Mouse (Mus musculus): Measurements from ENCODE around the gene Slc22a4. TPM values are rescaled to one million over a fixed set of nuclear protein-coding genes. Genes with fewer than 3 reads are reported as not detected.
"Not testable (repeated sequence)": the region's sequence is repeated elsewhere in the genome, so short reads cannot be mapped to it uniquely, and the experiment has no call there.

Gene Slc22a4
- polyA plus RNA-seq, 1 experiment: 4.0 TPM

DNA sequence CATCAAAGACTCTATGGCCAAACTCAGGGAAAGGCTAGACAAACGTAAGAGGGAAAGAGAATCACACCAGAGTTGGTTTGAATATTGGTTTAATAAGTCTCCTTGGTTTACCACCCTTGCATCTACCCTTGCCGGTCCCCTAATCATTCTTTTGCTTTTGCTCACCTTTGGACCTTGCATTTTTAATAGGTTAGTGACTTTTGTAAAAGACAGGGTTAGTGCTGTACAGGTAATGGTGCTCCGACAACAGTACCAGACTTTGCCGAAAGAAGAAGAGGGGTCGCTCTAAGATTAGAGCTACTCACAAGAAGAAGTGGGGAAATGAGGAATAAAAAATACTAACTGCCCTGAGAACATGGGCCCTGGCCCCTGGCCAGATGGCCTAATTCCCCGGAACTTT lies 12.8 kb upstream of the Slc22a4 start:
- Histone ChIP-seq H3K79me3 (ENCODE audit: low read depth) (no peaks in the 10 kb centered on the region), H3K36me3 (ENCODE audit: control insufficient read depth, insufficient read depth) (no peaks in the 10 kb centered on the region), H3K4me3 (ENCODE audit: insufficient read depth, poor library complexity, severe bottlenecking) (no peak overlapping the region), H3K79me2 (ENCODE audit: control insufficient read depth, insufficient read depth) (no peaks in the 10 kb centered on the region), H3K27me3 (ENCODE audit: control insufficient read depth, insufficient read depth, insufficient read length) (no peaks in the 10 kb centered on the region), H3ac (ENCODE audit: control insufficient read depth, insufficient read length, low read depth) (no peak overlapping the region)
- TF ChIP-seq CEBPB (IDR thresholded peaks at IDR 0.05; ENCODE audit: low read depth): no peak
- TF ChIP-seq USF1 (IDR thresholded peaks at IDR 0.05; ENCODE audit: low read depth): no peak
- no peak for TF ChIP-seq MAX (IDR thresholded peaks at IDR 0.05)
- TF ChIP-seq MYOG (IDR thresholded peaks at IDR 0.05; ENCODE audit: control insufficient read depth, extremely low read depth, insufficient read length): no peak
- no peak for TF ChIP-seq CTCF (IDR thresholded peaks at IDR 0.05; ENCODE audit: control insufficient read depth, insufficient read depth, insufficient read length)
- no peak for TF ChIP-seq MYOD1 (IDR thresholded peaks at IDR 0.05; ENCODE audit: control insufficient read depth, insufficient read length, low read depth)
- TF ChIP-seq FOSL1 (IDR thresholded peaks at IDR 0.05; ENCODE audit: insufficient read depth, low read length, poor library complexity, severe bottlenecking): no peak

DNA sequence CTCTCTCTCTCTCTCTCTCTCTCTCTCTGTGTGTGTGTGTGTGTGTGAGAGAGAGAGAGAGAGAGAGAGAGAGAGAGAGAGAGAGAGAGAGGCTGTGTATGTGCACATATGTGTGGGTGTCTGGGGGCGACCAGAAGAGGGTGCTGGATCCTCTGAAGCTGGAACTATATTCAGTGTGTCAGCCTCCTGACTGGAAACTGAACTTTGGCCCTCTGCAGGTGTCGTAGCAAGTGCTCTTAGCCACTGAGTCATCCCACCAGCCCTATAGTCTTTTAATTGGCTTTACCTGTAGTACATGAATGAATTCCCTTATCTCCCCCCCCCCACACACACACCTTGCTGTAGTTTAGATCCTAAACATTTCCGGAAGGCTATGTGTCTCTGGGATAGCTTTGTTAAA lies 5.0 kb upstream of the Slc22a4 start:
- not testable (repeated sequence) for H3K36me3 ChIP-seq (ENCODE audit: control insufficient read depth, insufficient read depth); H3K4me3 ChIP-seq (ENCODE audit: insufficient read depth, poor library complexity, severe bottlenecking); H3K79me3 ChIP-seq (ENCODE audit: low read depth); H3K27me3 ChIP-seq (ENCODE audit: control insufficient read depth, insufficient read depth, insufficient read length); H3ac ChIP-seq (ENCODE audit: control insufficient read depth, insufficient read length, low read depth)
- H3K79me2 ChIP-seq (ENCODE audit: control insufficient read depth, insufficient read depth): peaks cover 19% of the 10 kb centered on the region

DNA sequence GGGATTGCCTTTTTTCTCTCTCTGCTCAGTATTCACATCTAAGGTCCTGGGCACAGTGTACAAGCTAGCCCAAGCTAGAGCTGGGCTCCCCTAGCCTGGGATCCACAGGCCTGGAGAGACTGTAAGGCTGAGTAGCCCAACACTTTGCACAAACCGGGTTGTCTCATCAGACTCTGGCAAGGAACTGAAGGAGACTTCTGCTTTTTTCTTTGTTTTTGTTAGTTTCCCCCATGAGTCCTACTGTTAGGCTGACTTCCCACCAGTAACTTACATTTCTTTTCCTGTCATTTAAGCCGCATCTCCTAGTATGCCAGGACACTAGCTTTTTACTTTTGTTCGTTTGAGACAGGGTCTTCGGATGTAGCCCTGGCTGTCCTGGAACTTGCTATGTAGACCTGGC lies 1.1 kb upstream of the Slc22a4 start:
- H3K36me3 ChIP-seq (ENCODE audit: control insufficient read depth, insufficient read depth): no peaks in the 10 kb centered on the region
- H3K79me3 ChIP-seq (ENCODE audit: low read depth): no peaks in the 10 kb centered on the region
- H3K27me3 ChIP-seq (ENCODE audit: control insufficient read depth, insufficient read depth, insufficient read length): no peaks in the 10 kb centered on the region
- H3ac ChIP-seq (ENCODE audit: control insufficient read depth, insufficient read length, low read depth): no peak overlapping the region
- peaks cover 49% of the 10 kb centered on the region for H3K79me2 ChIP-seq (ENCODE audit: control insufficient read depth, insufficient read depth)
- H3K4me3 ChIP-seq (ENCODE audit: insufficient read depth, poor library complexity, severe bottlenecking): peak overlapping the region; percentile 50
- TF ChIP-seq MYOD1 (IDR thresholded peaks at IDR 0.05; ENCODE audit: control insufficient read depth, insufficient read length, low read depth) (no peak), FOSL1 (IDR thresholded peaks at IDR 0.05; ENCODE audit: insufficient read depth, low read length, poor library complexity, severe bottlenecking) (no peak), CEBPB (IDR thresholded peaks at IDR 0.05; ENCODE audit: low read depth) (no peak), USF1 (IDR thresholded peaks at IDR 0.05; ENCODE audit: low read depth) (no peak)

DNA sequence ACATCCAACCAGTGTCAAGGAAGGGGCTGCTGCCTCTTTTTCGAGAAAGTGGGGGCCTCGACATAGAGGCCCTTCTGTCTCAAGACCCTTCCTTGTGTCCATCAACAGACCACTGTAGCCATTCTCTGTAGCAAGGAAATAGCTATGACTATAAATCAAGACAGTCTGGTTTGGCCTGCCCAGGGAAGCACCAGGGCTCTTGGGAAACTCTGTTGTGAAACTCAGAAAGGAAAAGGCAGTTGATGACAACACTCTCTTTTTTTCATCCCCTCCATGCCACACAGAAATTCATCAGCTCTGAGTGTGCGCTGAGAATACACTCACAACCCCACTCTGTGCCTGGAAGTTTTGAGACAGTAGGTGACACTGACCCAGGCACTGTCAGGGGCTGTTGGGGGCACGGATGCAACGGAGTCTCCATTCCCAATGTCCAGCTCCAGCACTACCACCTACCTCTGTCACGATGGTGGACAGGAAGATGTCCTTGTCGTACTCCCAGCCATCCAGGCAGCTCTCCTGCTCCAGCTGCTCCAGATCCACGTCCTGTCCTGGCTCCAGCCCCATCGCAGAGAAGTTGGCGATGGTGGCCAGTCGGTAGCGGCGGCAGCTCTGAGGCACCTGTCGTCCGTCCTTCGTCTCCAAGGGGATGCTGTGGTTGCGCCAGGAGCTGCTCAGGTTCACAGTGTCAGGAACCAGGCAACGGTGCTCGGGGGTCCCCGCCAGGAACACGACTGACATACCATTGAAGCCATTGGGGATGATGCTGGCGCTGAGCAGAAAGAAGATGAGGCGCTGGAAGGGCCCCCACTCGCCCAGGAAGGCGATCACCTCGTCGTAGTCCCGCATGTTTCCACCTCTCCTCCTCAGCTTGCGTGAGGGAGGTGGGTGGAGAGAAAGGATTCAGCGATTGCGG lies 503 bp downstream of the Slc22a4 start:
- no peak for TF ChIP-seq MYOD1 (IDR thresholded peaks at IDR 0.05; ENCODE audit: control insufficient read depth, insufficient read length, low read depth)
- no peak for TF ChIP-seq USF1 (IDR thresholded peaks at IDR 0.05; ENCODE audit: low read depth)
- no peak for TF ChIP-seq MYOG (IDR thresholded peaks at IDR 0.05; ENCODE audit: control insufficient read depth, extremely low read depth, insufficient read length)
- no peak for TF ChIP-seq MAX (IDR thresholded peaks at IDR 0.05)
- no peak for TF ChIP-seq CEBPB (IDR thresholded peaks at IDR 0.05; ENCODE audit: low read depth)
- no peak for TF ChIP-seq FOSL1 (IDR thresholded peaks at IDR 0.05; ENCODE audit: insufficient read depth, low read length, poor library complexity, severe bottlenecking)
- no peak for TF ChIP-seq CTCF (IDR thresholded peaks at IDR 0.05; ENCODE audit: control insufficient read depth, insufficient read depth, insufficient read length)
- H3K27me3 ChIP-seq (ENCODE audit: control insufficient read depth, insufficient read depth, insufficient read length): no peaks in the 10 kb centered on the region
- no peaks in the 10 kb centered on the region for H3K79me3 ChIP-seq (ENCODE audit: low read depth)
- peak overlapping the region; percentile 74 for H3ac ChIP-seq (ENCODE audit: control insufficient read depth, insufficient read length, low read depth)
- H3K4me3 ChIP-seq (ENCODE audit: insufficient read depth, poor library complexity, severe bottlenecking): peak overlapping the region; percentile 50
- H3K36me3 ChIP-seq (ENCODE audit: control insufficient read depth, insufficient read depth): no peaks in the 10 kb centered on the region
- peaks cover 59% of the 10 kb centered on the region for H3K79me2 ChIP-seq (ENCODE audit: control insufficient read depth, insufficient read depth)

DNA sequence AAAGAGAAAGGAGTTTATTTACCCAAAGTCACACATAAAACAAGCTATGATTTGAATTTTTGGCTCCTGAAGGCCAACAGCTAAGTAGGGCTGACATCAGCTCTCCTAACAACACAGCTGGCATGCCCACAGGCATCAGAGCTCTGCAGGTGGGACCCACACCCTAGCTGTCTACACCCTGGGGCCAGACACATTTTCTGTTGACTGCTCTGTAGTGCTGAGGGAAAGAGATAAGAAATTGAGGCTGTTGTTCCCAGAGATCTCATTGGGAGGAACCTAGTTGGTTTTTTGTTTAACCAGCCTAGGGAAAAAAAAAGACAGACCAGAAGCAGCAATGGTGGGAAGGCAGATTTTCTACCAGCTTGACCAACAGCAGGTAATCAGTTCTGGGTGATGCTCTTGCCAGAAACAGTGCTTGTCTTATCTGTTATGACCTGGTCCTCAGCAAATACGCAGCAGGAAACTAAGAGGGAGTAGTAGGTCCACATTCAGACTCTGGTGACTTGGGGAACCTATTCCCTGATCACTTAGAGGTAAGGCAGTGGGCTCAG lies 1.3 kb downstream of the Slc22a4 start:
- no peak for TF ChIP-seq MYOG (IDR thresholded peaks at IDR 0.05; ENCODE audit: control insufficient read depth, extremely low read depth, insufficient read length)
- no peak for TF ChIP-seq CEBPB (IDR thresholded peaks at IDR 0.05; ENCODE audit: low read depth)
- no peak for TF ChIP-seq MYOD1 (IDR thresholded peaks at IDR 0.05; ENCODE audit: control insufficient read depth, insufficient read length, low read depth)
- TF ChIP-seq CTCF (IDR thresholded peaks at IDR 0.05; ENCODE audit: control insufficient read depth, insufficient read depth, insufficient read length): no peak
- no peak for TF ChIP-seq FOSL1 (IDR thresholded peaks at IDR 0.05; ENCODE audit: insufficient read depth, low read length, poor library complexity, severe bottlenecking)
- TF ChIP-seq USF1 (IDR thresholded peaks at IDR 0.05; ENCODE audit: low read depth): no peak
- no peak for TF ChIP-seq MAX (IDR thresholded peaks at IDR 0.05)
- Histone ChIP-seq H3K79me3 (ENCODE audit: low read depth) (no peaks in the 10 kb centered on the region), H3K79me2 (ENCODE audit: control insufficient read depth, insufficient read depth) (peaks cover 61% of the 10 kb centered on the region), H3ac (ENCODE audit: control insufficient read depth, insufficient read length, low read depth) (no peak overlapping the region), H3K36me3 (ENCODE audit: control insufficient read depth, insufficient read depth) (no peaks in the 10 kb centered on the region), H3K4me3 (ENCODE audit: insufficient read depth, poor library complexity, severe bottlenecking) (no peak overlapping the region), H3K27me3 (ENCODE audit: control insufficient read depth, insufficient read depth, insufficient read length) (no peaks in the 10 kb centered on the region)

Data from C2C12 (cell line).